Comparison of ENCODE assay signal across 28 mouse cellular contexts in genomic region chr1:71515041-71515440, GRCm38 (mm10). TPM values are rescaled to one million over a fixed set of nuclear protein-coding genes. Genes with fewer than 3 reads are reported as not detected.
DNase-seq lines count a peak whose midpoint lies in the region; ATAC-seq and TF ChIP-seq lines count a peak whose summit lies in the region.
"Had no signal": no experiment of that assay in that cellular context is flagged by ENCODE, and none has a peak within 500 bp of the region (broad histone marks: within the 10 kb centered on the region; RNA-seq: fewer than 3 reads in every experiment).

No protein-coding gene starts in this region.

- no peak overlapping the region for H3K4me3 ChIP-seq in kidney, embryonic 15.5 days (replicated peaks)
- H3K4me3 ChIP-seq in intestine, postnatal 0 days (ENCODE audit: low read depth, low read length), result no peak overlapping the region
- H3K4me3 ChIP-seq: embryonic facial prominence, embryonic 10.5 days; embryonic facial prominence, embryonic 13.5 days; erythroblast, embryonic 14.5 days; forebrain, embryonic 12.5 days; forebrain, embryonic 15.5 days; heart, embryonic 13.5 days had no signal

- no peak overlapping the region for H3K4me2 ChIP-seq in kidney, embryonic 15.5 days
- no peak overlapping the region for H3K4me2 ChIP-seq in intestine, postnatal 0 days (replicated peaks; ENCODE audit: low read depth)
- H3K4me2 ChIP-seq: embryonic facial prominence, embryonic 13.5 days; forebrain, embryonic 12.5 days; forebrain, embryonic 15.5 days; heart, embryonic 13.5 days; hindbrain, embryonic 14.5 days had no signal

- DNase-seq in kidney, adult 18-20 months, result peak; percentile 5
- no peak for DNase-seq in kidney, postnatal 10 days
- DNase-seq in kidney, adult 9 months, result peak; percentile 53
- DNase-seq in adipocyte (ENCODE audit: low spot score), result peak; percentile 60
- peak; percentile 29 to 30 for DNase-seq in kidney, postnatal 36 days
- DNase-seq: adrenal gland, adult 8-10 months; adrenal gland, postnatal 25 days; B cell, adult 2 months; cerebellum, adult 11-12 months; cerebellum, adult 8-10 months; cerebellum, postnatal 10 days; cerebellum, postnatal 36 days; embryo, embryonic 11 days; gastrocnemius, postnatal 25 days; heart, adult 18-20 months; heart, postnatal 14 days; heart, postnatal 4 days had no signal

- TF ChIP-seq CTCF in intestine, postnatal 0 days (IDR thresholded peaks at IDR 0.05; ENCODE audit: low read depth), result no peak

- no peaks in the 10 kb centered on the region for H3K27me3 ChIP-seq in kidney, embryonic 15.5 days
- H3K27me3 ChIP-seq in intestine, postnatal 0 days (replicated peaks; ENCODE audit: control insufficient read depth, insufficient read depth, low read length), result no peaks in the 10 kb centered on the region
- H3K27me3 ChIP-seq: CH12.LX; embryonic facial prominence, embryonic 13.5 days; forebrain, embryonic 12.5 days; forebrain, embryonic 15.5 days; heart, embryonic 13.5 days had no signal

- WGBS in kidney, embryonic 15.5 days, result 77% methylated on average over 4 of the region's 4 CpGs
- WGBS in intestine, postnatal 0 days, result 68% methylated on average over 4 of the region's 4 CpGs

- no peak for ATAC-seq in kidney, embryonic 15.5 days (replicated peaks; ENCODE audit: low FRiP score)
- ATAC-seq in intestine, postnatal 0 days, result no peak
- ATAC-seq: forebrain, embryonic 15.5 days had no signal

- H3K36me3 ChIP-seq in kidney, embryonic 15.5 days, result no peaks in the 10 kb centered on the region
- no peaks in the 10 kb centered on the region for H3K36me3 ChIP-seq in intestine, postnatal 0 days (ENCODE audit: control insufficient read depth, insufficient read depth)
- H3K36me3 ChIP-seq: embryonic facial prominence, embryonic 10.5 days; embryonic facial prominence, embryonic 13.5 days; forebrain, embryonic 12.5 days; forebrain, embryonic 15.5 days; G1E; heart, embryonic 13.5 days had no signal

- H3K9me3 ChIP-seq in kidney, embryonic 15.5 days (replicated peaks), result peaks cover 4% of the 10 kb centered on the region; the same call in 1 of the 2 replicates
- no peaks in the 10 kb centered on the region for H3K9me3 ChIP-seq in intestine, postnatal 0 days (ENCODE audit: control insufficient read depth)
- H3K9me3 ChIP-seq: embryonic facial prominence, embryonic 13.5 days; forebrain, embryonic 12.5 days; forebrain, embryonic 15.5 days had no signal

- no peak overlapping the region for H3K9ac ChIP-seq in kidney, embryonic 15.5 days
- H3K9ac ChIP-seq in intestine, postnatal 0 days (ENCODE audit: low read depth, low read length), result no peak overlapping the region
- H3K9ac ChIP-seq: embryonic facial prominence, embryonic 13.5 days; forebrain, embryonic 12.5 days; forebrain, embryonic 15.5 days; heart, embryonic 13.5 days; hindbrain, embryonic 14.5 days had no signal

- no peaks in the 10 kb centered on the region for H3K4me1 ChIP-seq in kidney, embryonic 15.5 days
- no peaks in the 10 kb centered on the region for H3K4me1 ChIP-seq in intestine, postnatal 0 days (replicated peaks; ENCODE audit: control insufficient read depth, insufficient read depth, low read length)
- H3K4me1 ChIP-seq: embryonic facial prominence, embryonic 10.5 days; embryonic facial prominence, embryonic 13.5 days; forebrain, embryonic 12.5 days; forebrain, embryonic 15.5 days; heart, embryonic 13.5 days had no signal

- no peak overlapping the region for H3K27ac ChIP-seq in kidney, embryonic 15.5 days
- H3K27ac ChIP-seq in intestine, postnatal 0 days (ENCODE audit: low read depth, low read length), result no peak overlapping the region
- H3K27ac ChIP-seq: embryonic facial prominence, embryonic 10.5 days; embryonic facial prominence, embryonic 13.5 days; forebrain, embryonic 12.5 days; forebrain, embryonic 15.5 days; heart, embryonic 13.5 days; hindbrain, embryonic 14.5 days had no signal

RNA-seq across cellular contexts. Expression of gene Atic, which starts 41.9 kb away (rescaled TPM):
- 62.8 and 66.1 TPM in 2 replicates for polyA plus RNA-seq in kidney, embryonic 15.5 days (2015; fragmentation: Nextera tagmentation; extraction: Ambion mirVana)
- 23.2 and 24.6 TPM in 2 replicates for polyA plus RNA-seq in intestine, postnatal 0 days (2015; fragmentation: Nextera tagmentation; extraction: Ambion mirVana)
